Mouse (Mus musculus) hindbrain, embryonic 15.5 days (tissue): Measurements from ENCODE around the gene Cryzl1. TPM values are rescaled to one million over a fixed set of nuclear protein-coding genes. Genes with fewer than 3 reads are reported as not detected.

Experiments used
- ATAC-seq: fragments of 200-750 bp; cut with Nextera tagmentation; 2 replicates; pipeline ENCODE4 v1.8.0; 2017; ENCODE audit warnings: low read depth, moderate number of reproducible peaks, moderate TSS enrichment; ENCODE audit not compliant: low FRiP score
- H3K27ac ChIP-seq: fragments of 300-500 bp; sonication (generic); replicated peaks from 2 replicates; pipeline ENCODE4 v1.5.1; 2015; ENCODE audit warnings: mild to moderate bottlenecking, inconsistent platforms
- H3K27me3 ChIP-seq: fragments of 300-500 bp; sonication (generic); 2 replicates; pipeline ENCODE4 v1.6.1; 2015; ENCODE audit warnings: control low read depth, inconsistent platforms
- H3K36me3 ChIP-seq: fragments of 300-500 bp; sonication (generic); 2 replicates; pipeline ENCODE4 v1.6.1; 2015; ENCODE audit warnings: control low read depth, inconsistent platforms
- H3K4me1 ChIP-seq: fragments of 300-500 bp; sonication (generic); replicated peaks from 2 replicates; pipeline ENCODE4 v1.6.1; 2015; ENCODE audit warnings: control low read depth, inconsistent platforms
- H3K4me2 ChIP-seq: fragments of 300-500 bp; sonication (generic); 2 replicates; pipeline ENCODE4 v1.6.1; 2015; ENCODE audit warnings: moderate library complexity, mild to moderate bottlenecking, inconsistent platforms
- H3K4me3 ChIP-seq: fragments of 300-500 bp; sonication (generic); 2 replicates; pipeline ENCODE4 v1.5.1; 2015; ENCODE audit warnings: mild to moderate bottlenecking, inconsistent platforms
- H3K9ac ChIP-seq: fragments of 300-500 bp; sonication (generic); 2 replicates; pipeline ENCODE4 v1.6.1; 2015; ENCODE audit warnings: inconsistent platforms
- H3K9me3 ChIP-seq: fragments of 300-500 bp; sonication (generic); 2 replicates; pipeline ENCODE4 v1.6.1; 2016; ENCODE audit warnings: control low read depth, inconsistent platforms
- WGBS: fragments of 180-500 bp; shearing (Covaris S2); methylation state at CpG from one replicate; pipeline ENCODE4 v1.1.7; 2015; 5-methylcytosine and 5-hydroxymethylcytosine counted together
- polyA plus RNA-seq: library from polyadenylated mRNA; unstranded; fragments of >200 nt; fragmentation: Nextera tagmentation; extraction: Ambion mirVana; gene quantifications from 2 replicates; pipeline ENCODE4 v1.2.1, GENCODE M21; 2015

The Cryzl1 gene
- polyA plus RNA-seq, 1 experiment from 2014 or later, result 93.4 TPM

- H3K4me2 ChIP-seq, result no peak overlapping the region
- H3K27ac ChIP-seq, result no peak overlapping the region
- H3K9me3 ChIP-seq, result no peaks in the 10 kb centered on the region
- no peaks in the 10 kb centered on the region for H3K27me3 ChIP-seq
- 94% methylated on average over 5 of the region's 5 CpGs for WGBS
- ATAC-seq, result no peak
- no peak overlapping the region for H3K4me3 ChIP-seq
- H3K36me3 ChIP-seq, result peaks cover 76% of the 10 kb centered on the region
- H3K9ac ChIP-seq, result no peak overlapping the region
- H3K4me1 ChIP-seq, result no peaks in the 10 kb centered on the region
Observed at GRCm38 (mm10) chr16:91678147-91678911, 50.4 kb downstream of the Cryzl1 start.

GRCm38 (mm10) chr16:91674500-91674899, 54.3 kb downstream of the Cryzl1 start:
- Histone ChIP-seq H3K4me3 (no peak overlapping the region), H3K4me1 (no peaks in the 10 kb centered on the region), H3K4me2 (no peak overlapping the region), H3K27ac (no peak overlapping the region), H3K36me3 (peaks cover 77% of the 10 kb centered on the region), H3K27me3 (no peaks in the 10 kb centered on the region), H3K9ac (no peak overlapping the region), H3K9me3 (no peaks in the 10 kb centered on the region)
- ATAC-seq, result no peak
- WGBS, result 86% methylated on average over 4 of the region's 4 CpGs

- Histone ChIP-seq H3K9me3 (no peaks in the 10 kb centered on the region), H3K4me2 (no peak overlapping the region)
- WGBS, result 96% methylated on average over 3 of the region's 3 CpGs
Observed at GRCm38 (mm10) chr16:91663795-91664194, 65.0 kb downstream of the Cryzl1 start.

GRCm38 (mm10) chr16:91662336-91662735, 66.4 kb downstream of the Cryzl1 start:
- Histone ChIP-seq H3K9ac (no peak overlapping the region), H3K4me3 (no peak overlapping the region), H3K9me3 (no peaks in the 10 kb centered on the region), H3K4me1 (peaks cover 10% of the 10 kb centered on the region; the same call in 1 of the 2 replicates), H3K27me3 (no peaks in the 10 kb centered on the region), H3K27ac (no peak overlapping the region), H3K4me2 (no peak overlapping the region), H3K36me3 (peaks cover 88% of the 10 kb centered on the region)
- WGBS, result 95% methylated on average over 16 of the region's 16 CpGs
- no peak for ATAC-seq

More at GRCm38 (mm10) chr16:91663795-91664194, 65.0 kb downstream of the Cryzl1 start:
- Histone ChIP-seq H3K36me3 (peaks cover 83% of the 10 kb centered on the region), H3K27ac (no peak overlapping the region), H3K27me3 (no peaks in the 10 kb centered on the region), H3K4me1 (peaks cover 10% of the 10 kb centered on the region; the same call in 1 of the 2 replicates), H3K4me3 (no peak overlapping the region), H3K9ac (no peak overlapping the region)
- ATAC-seq, result no peak

GRCm38 (mm10) chr16:91661397-91661796, 67.4 kb downstream of the Cryzl1 start:
- 67% methylated on average over 1 of the region's 1 CpGs for whole genome bisulfite sequencing
- Histone ChIP-seq H3K9ac (no peak overlapping the region), H3K4me1 (peaks cover 10% of the 10 kb centered on the region; the same call in 1 of the 2 replicates), H3K9me3 (no peaks in the 10 kb centered on the region), H3K27ac (no peak overlapping the region), H3K4me2 (no peak overlapping the region), H3K36me3 (peaks cover 89% of the 10 kb centered on the region), H3K27me3 (no peaks in the 10 kb centered on the region), H3K4me3 (no peak overlapping the region)
- no peak for ATAC-seq

- Histone ChIP-seq H3K27me3 (no peaks in the 10 kb centered on the region), H3K27ac (no peak overlapping the region), H3K4me1 (peaks cover 10% of the 10 kb centered on the region; the same call in 1 of the 2 replicates), H3K9ac (no peak overlapping the region), H3K36me3 (peaks cover 89% of the 10 kb centered on the region), H3K4me3 (no peak overlapping the region), H3K4me2 (no peak overlapping the region), H3K9me3 (no peaks in the 10 kb centered on the region)
- WGBS, result 98% methylated on average over 20 of the region's 20 CpGs
- ATAC-seq, result no peak
Observed at GRCm38 (mm10) chr16:91659798-91660197, 69.0 kb downstream of the Cryzl1 start.

- WGBS, result 95% methylated on average over 5 of the region's 5 CpGs
- Histone ChIP-seq H3K9ac (no peak overlapping the region), H3K4me2 (no peak overlapping the region), H3K4me3 (no peak overlapping the region), H3K4me1 (peaks cover 10% of the 10 kb centered on the region; the same call in 1 of the 2 replicates), H3K27me3 (no peaks in the 10 kb centered on the region), H3K27ac (no peak overlapping the region), H3K9me3 (no peaks in the 10 kb centered on the region), H3K36me3 (peaks cover 84% of the 10 kb centered on the region)
- ATAC-seq, result no peak
Observed at GRCm38 (mm10) chr16:91658471-91658870, 70.3 kb downstream of the Cryzl1 start.

- 99% methylated on average over 17 of the region's 17 CpGs for WGBS
- peaks cover 10% of the 10 kb centered on the region for H3K4me1 ChIP-seq
- H3K27me3 ChIP-seq, result no peaks in the 10 kb centered on the region
- H3K4me2 ChIP-seq, result no peak overlapping the region
- no peak overlapping the region for H3K9ac ChIP-seq
- ATAC-seq, result peak; percentile 65; the same call in 1 of the 2 replicates
- H3K4me3 ChIP-seq, result no peak overlapping the region
- peaks cover 79% of the 10 kb centered on the region for H3K36me3 ChIP-seq
- H3K27ac ChIP-seq, result no peak overlapping the region
- H3K9me3 ChIP-seq, result no peaks in the 10 kb centered on the region
Observed at GRCm38 (mm10) chr16:91657285-91657684, 71.5 kb downstream of the Cryzl1 start.

GRCm38 (mm10) chr16:91655285-91655684, 73.5 kb downstream of the Cryzl1 start:
- H3K4me1 ChIP-seq, result peaks cover 7% of the 10 kb centered on the region
- H3K27ac ChIP-seq, result no peak overlapping the region
- no peaks in the 10 kb centered on the region for H3K9me3 ChIP-seq
- no peak overlapping the region for H3K4me3 ChIP-seq
- H3K27me3 ChIP-seq, result no peaks in the 10 kb centered on the region
- 94% methylated on average over 9 of the region's 9 CpGs for WGBS
- H3K9ac ChIP-seq, result no peak overlapping the region
- peaks cover 66% of the 10 kb centered on the region for H3K36me3 ChIP-seq
- no peak overlapping the region for H3K4me2 ChIP-seq
- no peak for ATAC-seq

- no peaks in the 10 kb centered on the region for H3K9me3 ChIP-seq
- H3K4me3 ChIP-seq, result no peak overlapping the region
- no peak for ATAC-seq
- no peak overlapping the region for H3K27ac ChIP-seq
- no peak overlapping the region for H3K4me2 ChIP-seq
- H3K36me3 ChIP-seq, result peaks cover 35% of the 10 kb centered on the region
- H3K27me3 ChIP-seq, result no peaks in the 10 kb centered on the region
- peaks cover 19% of the 10 kb centered on the region for H3K4me1 ChIP-seq
- WGBS, result 91% methylated on average over 3 of the region's 3 CpGs
- no peak overlapping the region for H3K9ac ChIP-seq
Observed at GRCm38 (mm10) chr16:91652191-91652590, 76.6 kb downstream of the Cryzl1 start.

GRCm38 (mm10) chr16:91649781-91650180, 79.0 kb downstream of the Cryzl1 start:
- Histone ChIP-seq H3K9ac (no peak overlapping the region), H3K36me3 (peaks cover 11% of the 10 kb centered on the region), H3K9me3 (no peaks in the 10 kb centered on the region), H3K4me3 (no peak overlapping the region), H3K4me2 (peak overlapping the region; percentile 38), H3K27me3 (no peaks in the 10 kb centered on the region), H3K27ac (no peak overlapping the region), H3K4me1 (peaks cover 27% of the 10 kb centered on the region)
- ATAC-seq, result no peak

- Histone ChIP-seq H3K9me3 (no peaks in the 10 kb centered on the region), H3K9ac (0 out of 2 replicates have a peak overlapping the region, but pooled peaks have one; percentile 22), H3K27ac (no peak overlapping the region), H3K36me3 (peaks cover 9% of the 10 kb centered on the region), H3K27me3 (no peaks in the 10 kb centered on the region), H3K4me2 (peak overlapping the region; percentile 79), H3K4me1 (peaks cover 29% of the 10 kb centered on the region), H3K4me3 (peak overlapping the region; percentile 93)
- WGBS, result 55% methylated on average over 3 of the region's 3 CpGs
- ATAC-seq, result no peak
Observed at GRCm38 (mm10) chr16:91649246-91649645, 79.5 kb downstream of the Cryzl1 start.
